Mouse (Mus musculus) limb, embryonic 12.5 days (tissue): ENCODE measurements around the gene Gm4353. TPM values are rescaled to one million over a fixed set of nuclear protein-coding genes. Genes with fewer than 3 reads are reported as not detected.
A peak's percentile ranks its signal among the peaks of the same experiment; 100 is the strongest.

Source experiments
- ATAC-seq: fragments of 200-750 bp; cut with Nextera tagmentation; 2 replicates; pipeline ENCODE4 v1.8.0; 2017; ENCODE audit warnings: low read depth, moderate TSS enrichment; ENCODE audit not compliant: insufficient number of reproducible peaks, insufficient read depth, low FRiP score, low TSS enrichment
- H3K27ac ChIP-seq: fragments of 300-500 bp; sonication (generic); 2 replicates; pipeline ENCODE4 v1.5.1; 2016; ENCODE audit warnings: mild to moderate bottlenecking, moderate library complexity
- H3K27me3 ChIP-seq: fragments of 300-500 bp; sonication (generic); 2 replicates; pipeline ENCODE4 v1.6.1; 2016; ENCODE audit warnings: mild to moderate bottlenecking, moderate library complexity
- H3K36me3 ChIP-seq: fragments of 300-500 bp; sonication (generic); 2 replicates; pipeline ENCODE4 v1.6.1; 2016; ENCODE audit warnings: mild to moderate bottlenecking, moderate library complexity
- H3K4me1 ChIP-seq: fragments of 300-500 bp; sonication (generic); replicated peaks from 2 replicates; pipeline ENCODE4 v1.6.1; 2016
- H3K4me2 ChIP-seq: fragments of 300-500 bp; sonication (generic); 2 replicates; pipeline ENCODE4 v1.6.1; 2016; ENCODE audit warnings: mild to moderate bottlenecking, moderate library complexity
- H3K4me3 ChIP-seq: fragments of 300-500 bp; sonication (generic); replicated peaks from 2 replicates; pipeline ENCODE4 v1.5.1; 2016; ENCODE audit warnings: mild to moderate bottlenecking
- H3K9ac ChIP-seq: fragments of 300-500 bp; sonication (generic); replicated peaks from 2 replicates; pipeline ENCODE4 v1.6.1; 2016; ENCODE audit warnings: mild to moderate bottlenecking, moderate library complexity
- H3K9me3 ChIP-seq: fragments of 300-500 bp; sonication (generic); 2 replicates; pipeline ENCODE4 v1.6.1; 2016; ENCODE audit warnings: mild to moderate bottlenecking, moderate library complexity
- WGBS: fragments of 180-500 bp; shearing (Covaris S2); methylation state at CpG from one replicate; pipeline ENCODE4 v1.1.7; 2016; 5-methylcytosine and 5-hydroxymethylcytosine counted together
- polyA plus RNA-seq: library from polyadenylated mRNA; unstranded; fragments of >200 nt; fragmentation: Nextera tagmentation; extraction: Ambion mirVana; gene quantifications from 2 replicates; pipeline ENCODE4 v1.2.1, GENCODE M21; 2016

The Gm4353 gene
- polyA plus RNA-seq, 1 experiment from 2014 or later = 1.6 TPM

DNA sequence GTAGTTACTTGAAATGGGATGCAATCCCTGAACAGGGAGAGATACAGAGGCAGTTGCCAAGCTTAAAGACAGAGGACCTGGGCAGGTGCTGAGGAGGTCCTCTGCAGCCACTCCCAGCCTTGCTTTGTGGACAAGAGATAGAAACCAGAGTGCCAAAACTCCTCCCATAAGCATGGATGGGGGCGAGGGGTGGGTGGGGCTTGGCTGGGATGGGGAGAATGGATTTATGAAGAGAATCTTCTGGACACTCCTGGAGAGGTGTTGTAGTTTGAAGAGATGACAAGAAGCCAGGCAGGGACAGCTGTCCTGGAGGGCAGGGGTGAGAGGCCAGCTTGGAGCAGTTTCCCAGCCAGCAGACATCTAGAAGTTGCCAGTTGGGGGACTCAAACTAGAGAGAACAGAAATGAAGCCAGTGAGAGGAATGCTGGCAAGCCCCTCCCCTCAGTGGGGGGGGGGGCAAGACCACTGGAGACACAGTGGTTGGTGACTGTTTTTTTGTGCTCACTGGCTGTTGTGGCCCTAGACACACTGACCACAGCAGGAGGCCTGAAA lies 34.9 kb upstream of the Gm4353 start:
- Histone ChIP-seq H3K9ac (no peak overlapping the region), H3K9me3 (no peaks in the 10 kb centered on the region), H3K27ac (no peak overlapping the region), H3K4me1 (peaks cover 11% of the 10 kb centered on the region), H3K4me2 (no peak overlapping the region), H3K4me3 (no peak overlapping the region), H3K36me3 (no peaks in the 10 kb centered on the region), H3K27me3 (no peaks in the 10 kb centered on the region)
- no peak for ATAC-seq
- 76% methylated on average over 1 of the region's 1 CpGs for WGBS

DNA sequence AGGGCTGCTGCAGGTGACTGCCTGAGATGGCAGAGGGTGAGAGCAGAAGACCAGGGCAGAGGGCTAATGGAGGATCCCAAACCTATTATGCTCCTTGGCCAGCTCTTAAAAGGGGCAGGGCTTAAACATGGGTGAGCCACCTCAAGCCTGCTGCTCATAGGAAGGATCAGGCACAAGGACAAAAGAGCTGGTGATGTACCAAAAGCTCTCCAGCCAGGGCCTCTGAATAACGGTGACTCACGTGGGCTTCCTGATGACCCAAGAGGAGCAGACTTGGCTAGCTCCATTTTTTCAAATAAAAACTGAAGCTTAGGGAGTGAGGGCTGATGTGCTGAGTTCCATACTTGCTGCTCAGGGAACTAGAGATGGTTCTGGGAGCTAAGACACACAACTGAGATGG lies 31.6 kb upstream of the Gm4353 start:
- Histone ChIP-seq H3K9ac (no peak overlapping the region), H3K4me2 (no peak overlapping the region), H3K9me3 (no peaks in the 10 kb centered on the region), H3K36me3 (no peaks in the 10 kb centered on the region), H3K4me1 (no peaks in the 10 kb centered on the region), H3K27me3 (no peaks in the 10 kb centered on the region), H3K27ac (no peak overlapping the region), H3K4me3 (no peak overlapping the region)
- ATAC-seq = no peak
- 83% methylated on average over 2 of the region's 2 CpGs for WGBS

DNA sequence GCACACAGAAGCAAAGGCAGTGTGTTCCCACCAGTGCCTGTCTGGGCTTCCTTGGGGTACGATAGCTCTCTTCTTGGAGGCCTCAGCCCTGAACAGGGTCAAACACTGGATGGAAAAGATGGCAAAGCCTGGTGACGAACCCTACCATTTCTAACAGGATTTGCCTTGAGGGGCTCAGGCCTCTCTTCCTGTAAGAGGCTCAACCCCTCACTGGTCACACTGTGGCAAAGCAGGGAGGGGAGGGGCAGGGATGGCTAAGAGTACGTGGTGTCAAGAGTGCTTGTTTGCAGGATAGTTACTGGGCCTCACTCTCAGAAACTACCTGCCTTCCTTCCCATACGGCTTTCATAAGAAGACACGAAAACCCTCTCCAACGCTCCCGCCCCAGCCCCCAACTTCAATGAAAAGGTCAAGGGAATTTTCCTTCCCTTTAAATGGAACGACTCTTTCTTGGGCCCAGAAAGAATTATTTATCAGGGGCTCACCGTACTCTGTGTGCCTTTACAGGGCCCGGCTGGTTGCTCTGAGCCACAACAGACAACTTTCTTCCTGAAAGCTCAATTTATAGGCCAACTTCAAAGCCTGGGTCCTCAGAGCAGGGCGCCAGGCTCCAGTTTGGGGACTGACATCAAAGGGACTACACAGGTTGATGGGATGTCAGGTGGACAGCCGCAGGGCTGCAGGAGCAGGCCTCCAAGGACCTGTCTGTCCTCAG lies 30.9 kb upstream of the Gm4353 start:
- H3K36me3 ChIP-seq = no peaks in the 10 kb centered on the region
- no peaks in the 10 kb centered on the region for H3K9me3 ChIP-seq
- no peak overlapping the region for H3K4me3 ChIP-seq
- no peak overlapping the region for H3K9ac ChIP-seq
- no peak overlapping the region for H3K27ac ChIP-seq
- no peaks in the 10 kb centered on the region for H3K4me1 ChIP-seq
- WGBS = 39% methylated on average over 12 of the region's 12 CpGs
- no peaks in the 10 kb centered on the region for H3K27me3 ChIP-seq
- no peak for ATAC-seq
- H3K4me2 ChIP-seq = no peak overlapping the region

DNA sequence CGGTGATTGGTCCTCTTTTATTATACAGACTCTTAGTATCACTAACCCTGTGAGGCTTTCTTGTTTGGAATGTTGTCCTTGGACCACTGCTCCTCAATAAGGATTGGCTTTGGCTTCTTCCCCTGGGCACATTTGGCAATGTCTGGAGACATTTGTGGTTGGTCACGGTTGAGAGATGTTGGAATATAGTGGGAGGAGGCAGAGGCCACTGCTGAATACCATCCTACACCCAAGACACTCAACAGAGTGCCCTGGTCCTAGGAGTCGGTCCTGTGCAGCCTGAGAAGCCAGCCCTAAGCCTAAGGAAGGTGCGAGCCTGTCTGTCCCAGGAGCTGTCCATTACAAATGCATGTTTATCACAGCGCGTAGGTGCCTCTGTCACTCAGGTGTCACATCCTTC lies 27.1 kb upstream of the Gm4353 start:
- no peak overlapping the region for H3K4me2 ChIP-seq
- no peak overlapping the region for H3K4me3 ChIP-seq
- no peak for ATAC-seq
- 90% methylated on average over 6 of the region's 6 CpGs for WGBS
- no peaks in the 10 kb centered on the region for H3K4me1 ChIP-seq
- no peak overlapping the region for H3K9ac ChIP-seq
- no peaks in the 10 kb centered on the region for H3K27me3 ChIP-seq
- no peaks in the 10 kb centered on the region for H3K9me3 ChIP-seq
- peaks cover 14% of the 10 kb centered on the region for H3K36me3 ChIP-seq
- no peak overlapping the region for H3K27ac ChIP-seq

DNA sequence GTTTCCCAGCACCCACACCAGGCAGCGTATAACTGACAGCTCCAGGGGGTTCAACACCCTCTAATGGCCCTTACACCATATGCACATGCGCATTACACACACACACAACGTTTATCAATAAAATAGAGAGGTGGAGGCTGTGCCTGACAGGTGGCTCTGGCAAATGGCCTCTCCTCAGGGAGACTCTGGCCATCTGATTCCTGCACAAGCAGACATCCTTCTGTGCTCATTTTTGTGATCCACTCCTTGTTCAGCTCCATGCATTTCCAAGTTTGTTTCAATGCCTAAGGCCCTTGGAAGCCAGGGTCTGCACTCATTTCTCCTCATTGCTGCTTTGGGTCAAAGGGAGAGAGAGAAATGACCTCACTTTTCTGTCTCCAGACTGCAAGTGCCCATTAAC lies 26.2 kb upstream of the Gm4353 start:
- Histone ChIP-seq H3K9me3 (no peaks in the 10 kb centered on the region), H3K27ac (no peak overlapping the region), H3K36me3 (peaks cover 23% of the 10 kb centered on the region), H3K4me2 (no peak overlapping the region), H3K27me3 (no peaks in the 10 kb centered on the region), H3K4me1 (no peaks in the 10 kb centered on the region), H3K4me3 (no peak overlapping the region), H3K9ac (no peak overlapping the region)
- 74% methylated on average over 3 of the region's 3 CpGs for WGBS
- ATAC-seq = no peak

DNA sequence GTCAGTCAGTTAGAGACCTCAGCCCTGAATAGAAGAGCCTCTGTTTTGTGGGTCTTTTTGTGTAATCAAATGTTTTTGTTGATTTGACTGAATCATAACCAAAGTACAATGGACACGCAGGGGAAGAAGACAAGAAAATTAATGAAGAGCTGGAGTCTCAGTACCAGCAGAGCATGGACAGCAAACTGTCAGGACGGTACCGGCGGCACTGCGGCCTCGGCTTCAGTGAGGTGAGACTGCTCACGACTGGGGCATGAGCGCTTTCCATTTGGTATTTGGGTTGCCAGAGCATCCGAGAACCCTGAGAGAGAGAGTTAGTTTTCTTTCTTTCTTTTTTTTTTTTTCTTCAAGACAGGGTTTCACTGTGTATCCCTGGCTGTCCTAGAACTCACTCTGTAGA lies 18.7 kb upstream of the Gm4353 start:
- H3K27ac ChIP-seq = no peak overlapping the region
- no peak overlapping the region for H3K9ac ChIP-seq
- no peaks in the 10 kb centered on the region for H3K4me1 ChIP-seq
- H3K9me3 ChIP-seq = no peaks in the 10 kb centered on the region
- no peak for ATAC-seq
- no peak overlapping the region for H3K4me3 ChIP-seq
- WGBS = 93% methylated on average over 9 of the region's 9 CpGs
- peaks cover 79% of the 10 kb centered on the region for H3K36me3 ChIP-seq
- H3K4me2 ChIP-seq = no peak overlapping the region
- no peaks in the 10 kb centered on the region for H3K27me3 ChIP-seq

DNA sequence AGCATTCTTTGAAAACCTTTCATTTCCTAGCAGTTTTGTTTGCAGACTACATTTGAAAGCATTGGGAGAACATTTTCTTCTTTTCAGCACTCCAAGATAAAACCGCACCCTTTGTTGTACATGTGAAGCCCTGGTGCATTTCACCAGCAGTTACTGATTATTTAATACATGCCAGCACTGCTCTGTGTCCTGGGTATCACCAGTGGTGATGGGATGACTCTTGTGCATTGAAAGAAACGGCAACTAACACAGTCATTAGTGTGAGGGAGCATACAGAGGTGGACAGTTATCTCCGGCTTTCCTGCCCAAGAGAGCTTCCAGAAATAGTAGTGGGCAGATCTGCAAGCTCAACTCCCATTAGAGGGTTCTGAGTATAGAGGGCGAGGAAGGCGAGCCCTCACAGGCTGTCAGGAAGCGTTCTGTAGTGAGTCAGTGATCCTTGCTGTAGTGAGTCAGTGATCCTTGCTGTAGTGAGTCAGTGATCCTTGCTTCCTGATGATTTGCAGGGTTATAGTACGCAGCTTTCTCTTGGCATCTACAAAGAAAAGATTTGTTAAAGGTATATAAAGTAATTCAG lies 15.6 kb upstream of the Gm4353 start:
- H3K27ac ChIP-seq = no peak overlapping the region
- no peak overlapping the region for H3K9ac ChIP-seq
- H3K27me3 ChIP-seq = no peaks in the 10 kb centered on the region
- ATAC-seq = no peak
- 92% methylated on average over 7 of the region's 7 CpGs for WGBS
- H3K4me1 ChIP-seq = peaks cover 6% of the 10 kb centered on the region
- peaks cover 50% of the 10 kb centered on the region for H3K36me3 ChIP-seq
- no peak overlapping the region for H3K4me2 ChIP-seq
- H3K9me3 ChIP-seq = no peaks in the 10 kb centered on the region
- no peak overlapping the region for H3K4me3 ChIP-seq

DNA sequence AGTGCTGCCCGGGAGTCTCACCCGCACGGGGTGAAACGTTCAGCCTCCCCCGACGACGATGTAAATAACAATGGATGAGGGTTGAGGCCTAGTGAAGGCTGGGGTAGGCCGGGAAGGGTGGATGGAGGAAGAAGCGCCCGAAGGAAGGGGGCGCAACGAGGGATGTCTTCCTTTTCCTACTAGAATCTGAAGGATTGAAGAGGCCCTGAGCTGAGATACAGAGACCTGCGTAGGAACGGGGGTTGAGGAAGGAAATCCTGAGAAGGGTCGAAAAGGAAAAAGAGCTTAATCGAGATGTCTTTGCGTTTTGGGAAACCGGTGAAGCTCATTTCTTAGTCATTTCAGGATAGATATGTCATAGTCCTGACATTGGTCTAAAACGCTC lies 9.0 kb upstream of the Gm4353 start:
- ATAC-seq = peak; percentile 86
- Histone ChIP-seq H3K27ac (peak overlapping the region; percentile 93), H3K9ac (peak overlapping the region; percentile 87), H3K4me2 (peak overlapping the region; percentile 83), H3K9me3 (no peaks in the 10 kb centered on the region), H3K27me3 (no peaks in the 10 kb centered on the region), H3K36me3 (no peaks in the 10 kb centered on the region), H3K4me1 (peaks cover 18% of the 10 kb centered on the region), H3K4me3 (peak overlapping the region; percentile 68)
- under 1% methylated on average over 19 of the region's 19 CpGs for WGBS

DNA sequence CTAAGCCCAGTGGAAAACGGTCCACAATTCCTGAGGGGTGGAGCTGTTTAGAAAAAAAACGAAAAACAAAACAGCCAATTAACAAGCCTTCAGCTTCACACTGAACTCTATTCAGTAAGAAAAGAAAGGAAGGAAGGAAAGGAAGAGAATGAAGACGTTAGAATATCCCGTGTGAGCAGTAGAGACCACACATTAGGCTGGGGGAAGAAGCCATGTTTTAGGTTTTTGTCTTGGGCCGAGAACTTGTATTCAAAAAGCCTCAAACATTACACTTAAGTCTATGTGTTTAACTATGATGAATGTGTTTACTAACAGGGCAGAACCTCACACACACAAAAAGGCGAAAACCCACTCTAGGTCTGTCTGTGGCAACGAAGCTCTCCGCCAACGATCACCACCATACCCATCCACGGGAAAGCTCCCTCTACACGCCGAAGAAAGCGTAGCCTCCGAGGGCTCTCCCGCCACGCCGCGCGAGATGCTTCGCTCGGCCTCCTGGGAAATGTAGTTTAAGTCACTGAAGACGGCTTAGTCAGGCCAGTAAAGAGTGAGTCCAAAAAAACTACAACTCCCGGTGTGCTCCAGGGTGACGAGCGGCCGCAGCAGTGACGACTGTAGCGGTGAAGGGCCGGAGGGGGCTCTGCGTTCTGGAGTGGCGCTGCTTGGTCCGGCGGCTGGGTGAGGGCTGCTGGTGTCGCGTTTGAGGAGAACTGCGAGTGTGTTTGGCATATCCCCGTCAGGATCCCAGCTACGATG lies 8.5 kb upstream of the Gm4353 start:
- Histone ChIP-seq H3K4me1 (peaks cover 18% of the 10 kb centered on the region), H3K27ac (peak overlapping the region; percentile 93), H3K4me3 (peak overlapping the region; percentile 68), H3K27me3 (no peaks in the 10 kb centered on the region), H3K9ac (peak overlapping the region; percentile 87), H3K36me3 (no peaks in the 10 kb centered on the region), H3K4me2 (peak overlapping the region; percentile 83), H3K9me3 (no peaks in the 10 kb centered on the region)
- WGBS = under 1% methylated on average over 38 of the region's 38 CpGs
- ATAC-seq = peak; percentile 100

DNA sequence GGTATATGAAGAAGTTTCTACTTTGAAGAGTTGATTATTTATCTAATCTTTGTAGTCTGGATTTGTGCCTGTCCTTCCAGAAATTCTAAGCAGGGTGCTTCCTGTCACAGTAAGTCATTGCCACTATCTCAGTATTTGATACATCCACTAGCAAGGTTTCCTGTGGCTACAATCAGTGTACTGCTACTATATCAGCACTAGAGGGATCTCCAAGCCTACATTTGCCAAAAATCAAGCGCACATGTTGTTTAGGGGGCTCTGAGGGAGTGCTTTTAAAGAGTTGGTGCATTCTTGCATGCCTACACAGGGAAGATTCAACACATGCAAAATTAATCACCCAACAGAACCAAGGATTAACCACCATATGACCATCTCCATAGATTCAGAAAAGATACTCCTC lies 23.7 kb downstream of the Gm4353 start:
- WGBS = 67% methylated on average over 1 of the region's 1 CpGs
- Histone ChIP-seq H3K4me1 (no peaks in the 10 kb centered on the region), H3K9ac (no peak overlapping the region), H3K36me3 (no peaks in the 10 kb centered on the region), H3K27me3 (no peaks in the 10 kb centered on the region), H3K4me2 (no peak overlapping the region), H3K9me3 (no peaks in the 10 kb centered on the region), H3K27ac (no peak overlapping the region), H3K4me3 (no peak overlapping the region)
- no peak for ATAC-seq

DNA sequence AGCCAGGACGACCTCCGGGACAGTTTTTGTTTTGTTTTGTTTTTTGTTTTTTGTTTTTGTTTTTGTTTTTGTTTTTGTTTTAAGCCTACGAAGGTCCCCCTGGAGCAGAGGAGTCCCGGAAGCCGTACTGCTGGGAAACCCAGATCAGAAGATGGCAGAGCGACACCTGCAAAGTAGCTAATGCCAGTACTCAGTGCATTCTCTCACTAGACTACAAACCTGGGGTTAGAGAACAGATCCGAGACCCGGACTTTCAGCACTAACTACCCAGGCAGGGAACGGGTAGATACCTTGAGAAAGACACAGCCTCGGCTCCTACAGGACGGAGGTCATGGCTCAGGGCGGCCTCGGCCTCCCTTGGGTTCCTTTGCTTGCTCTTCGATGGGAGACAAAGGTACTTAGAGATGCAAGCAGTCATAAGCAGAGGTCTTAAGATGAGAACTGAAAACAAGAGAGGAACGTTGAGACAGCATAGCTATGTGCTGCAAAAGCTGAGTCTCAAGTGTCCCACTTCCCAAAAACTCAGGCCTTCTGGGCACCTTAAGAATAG lies 43.9 kb downstream of the Gm4353 start:
- no peaks in the 10 kb centered on the region for H3K9me3 ChIP-seq
- ATAC-seq = no peak
- 19% methylated on average over 15 of the region's 15 CpGs for WGBS
- no peaks in the 10 kb centered on the region for H3K36me3 ChIP-seq
- H3K9ac ChIP-seq = no peak overlapping the region
- no peak overlapping the region for H3K27ac ChIP-seq
- peaks cover 25% of the 10 kb centered on the region for H3K4me1 ChIP-seq
- H3K27me3 ChIP-seq = peaks cover 52% of the 10 kb centered on the region
- H3K4me3 ChIP-seq = peak overlapping the region; percentile 65
- H3K4me2 ChIP-seq = peak overlapping the region; percentile 96
